Mouse (Mus musculus): ENCODE measurements at regions not wholly inside any gene's neighbourhood (a gene's known extent, or its start where the extent isn't known, plus 50 kb on each side); places are given as distances from the start of the nearest gene placed in this dataset.

DNA sequence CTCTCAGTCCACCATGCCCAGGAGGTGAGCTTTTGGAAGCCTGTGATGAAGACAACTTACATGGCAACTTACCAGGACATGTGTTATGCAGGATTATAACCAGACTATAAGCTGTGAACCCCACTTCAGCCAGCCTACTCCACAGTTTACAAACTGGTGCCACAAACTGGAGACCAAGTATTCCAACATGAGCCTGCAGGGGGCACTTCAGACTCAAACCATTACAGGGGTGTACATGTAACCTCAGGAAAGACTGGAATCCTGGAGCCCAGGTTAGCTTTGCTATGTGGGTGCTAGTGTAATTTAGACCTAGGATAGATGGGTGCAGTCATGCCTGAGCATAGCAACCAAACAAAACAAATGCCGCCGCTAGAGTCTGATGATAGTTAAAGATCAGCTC, 124.0 kb upstream of the Lyplal1 start:
- in situ Hi-C loops (cut with MboI, MseI): no loop called here

- in situ Hi-C loops (cut with MboI, MseI): no loop called here
Observed at GRCm38 (mm10) chr1:186237556-186237955, 120.4 kb upstream of the Lyplal1 start.

- in situ Hi-C loops (cut with MboI, MseI): no loop called here
Observed at GRCm38 (mm10) chr1:186236267-186237020, 119.3 kb upstream of the Lyplal1 start.

GRCm38 (mm10) chr1:186234536-186234935, 117.4 kb upstream of the Lyplal1 start:
- in situ Hi-C loops (cut with MboI, MseI): no loop called here

DNA sequence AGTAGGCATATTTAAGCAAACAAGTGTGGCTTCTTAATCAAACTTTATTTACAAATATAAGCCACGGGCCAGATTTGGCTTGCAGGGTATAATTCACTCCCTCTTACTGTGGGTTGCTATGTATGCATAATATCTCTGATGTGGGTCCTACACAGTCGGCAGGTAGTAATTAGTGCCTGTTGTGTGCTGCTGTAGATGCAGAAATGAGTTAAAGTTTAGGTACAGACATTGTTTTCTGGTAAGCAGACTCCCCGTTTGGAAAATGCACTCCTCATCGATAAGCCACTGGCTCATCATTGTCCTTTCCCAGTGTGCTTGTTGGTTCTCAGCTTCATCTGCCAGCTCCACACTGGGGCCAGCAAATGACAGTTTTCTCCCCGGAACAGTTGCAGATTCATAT, 113.4 kb upstream of the Lyplal1 start:
- in situ Hi-C loops (cut with MboI, MseI): no loop called here

DNA sequence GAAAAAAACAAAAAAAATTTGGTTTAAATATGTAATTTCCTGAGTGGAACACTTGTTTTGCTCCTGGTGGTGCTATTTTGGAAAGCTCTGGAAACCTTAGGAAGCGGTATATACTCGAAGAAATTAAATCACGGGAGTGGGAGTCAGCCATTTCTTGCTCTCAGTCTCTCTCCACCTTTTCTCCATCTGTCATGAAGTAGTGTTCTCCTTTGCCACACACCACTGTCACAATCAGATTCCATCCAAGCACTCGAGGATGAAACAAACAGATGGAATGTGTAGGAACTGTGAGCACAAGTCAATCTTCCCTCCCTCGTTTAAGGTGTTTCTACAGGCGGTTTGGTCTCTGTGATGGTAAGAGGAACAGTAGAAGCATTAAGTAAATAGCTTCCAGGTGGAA, 112.7 kb upstream of the Lyplal1 start:
- in situ Hi-C loops (cut with MboI, MseI): no loop called here

- in situ Hi-C loops (cut with MboI, MseI): no loop called here
Observed at GRCm38 (mm10) chr1:186228396-186228795, 111.3 kb upstream of the Lyplal1 start.

GRCm38 (mm10) chr1:186224231-186224630, 107.1 kb upstream of the Lyplal1 start:
- in situ Hi-C loops (cut with MboI, MseI): no loop called here

- in situ Hi-C loops (cut with MboI, MseI): no loop called here
Observed at GRCm38 (mm10) chr1:186223417-186223816, 106.3 kb upstream of the Lyplal1 start.

- in situ Hi-C loops (cut with MboI, MseI): no loop called here
Observed at GRCm38 (mm10) chr1:186218995-186219394, 101.9 kb upstream of the Lyplal1 start.

- in situ Hi-C loops (cut with MboI, MseI): no loop called here
Observed at GRCm38 (mm10) chr1:186217198-186217597, 100.1 kb upstream of the Lyplal1 start.

DNA sequence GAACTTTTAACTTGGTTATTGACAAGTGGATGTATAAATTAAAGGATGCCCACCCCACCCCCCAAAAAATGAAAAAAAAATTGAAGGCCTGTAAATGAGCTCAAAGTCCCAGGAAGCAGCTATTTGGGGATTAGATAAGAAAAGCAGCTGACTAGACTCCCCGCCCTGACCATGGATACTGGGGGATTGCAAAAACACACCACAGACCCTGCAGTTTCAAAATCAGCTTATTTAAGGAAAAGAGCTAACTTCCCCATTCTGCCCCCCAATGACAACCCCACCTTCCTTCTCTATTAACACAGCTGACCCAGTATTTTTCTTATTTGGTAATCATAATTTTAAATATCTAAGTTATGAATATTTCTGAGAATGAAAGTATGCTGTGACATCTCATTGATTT, 87.0 kb upstream of the Lyplal1 start:
- in situ Hi-C loops (cut with MboI, MseI): no loop called here

DNA sequence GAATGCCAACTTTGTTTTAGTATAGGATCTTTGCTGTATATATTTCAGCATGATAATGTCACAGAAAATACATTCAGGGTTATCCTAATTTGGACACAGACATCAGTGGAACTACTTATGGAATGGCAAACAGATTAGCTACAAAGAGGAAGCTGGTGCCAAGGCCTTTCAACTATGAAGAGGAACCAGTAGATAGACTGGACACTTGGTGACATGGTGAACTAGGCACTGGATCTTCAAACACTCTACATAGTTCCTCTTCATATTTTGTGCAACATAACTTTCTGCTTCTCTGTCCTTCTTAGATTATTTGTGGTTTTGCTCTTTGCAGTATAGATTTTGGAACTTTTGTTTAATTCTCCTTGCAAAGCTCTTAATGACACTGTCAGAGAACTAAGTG, 85.4 kb upstream of the Lyplal1 start:
- in situ Hi-C loops (cut with MboI, MseI): no loop called here

GRCm38 (mm10) chr1:186198391-186198790, 81.3 kb upstream of the Lyplal1 start:
- in situ Hi-C loops (cut with MboI, MseI): no loop called here

- in situ Hi-C loops (cut with MboI, MseI): no loop called here
Observed at GRCm38 (mm10) chr1:186197057-186197456, 79.9 kb upstream of the Lyplal1 start.

GRCm38 (mm10) chr1:186189390-186189789, 72.3 kb upstream of the Lyplal1 start:
- in situ Hi-C loops (cut with MboI, MseI): no loop called here

GRCm38 (mm10) chr1:186187372-186187771, 70.3 kb upstream of the Lyplal1 start:
- in situ Hi-C loops (cut with MboI, MseI): no loop called here

DNA sequence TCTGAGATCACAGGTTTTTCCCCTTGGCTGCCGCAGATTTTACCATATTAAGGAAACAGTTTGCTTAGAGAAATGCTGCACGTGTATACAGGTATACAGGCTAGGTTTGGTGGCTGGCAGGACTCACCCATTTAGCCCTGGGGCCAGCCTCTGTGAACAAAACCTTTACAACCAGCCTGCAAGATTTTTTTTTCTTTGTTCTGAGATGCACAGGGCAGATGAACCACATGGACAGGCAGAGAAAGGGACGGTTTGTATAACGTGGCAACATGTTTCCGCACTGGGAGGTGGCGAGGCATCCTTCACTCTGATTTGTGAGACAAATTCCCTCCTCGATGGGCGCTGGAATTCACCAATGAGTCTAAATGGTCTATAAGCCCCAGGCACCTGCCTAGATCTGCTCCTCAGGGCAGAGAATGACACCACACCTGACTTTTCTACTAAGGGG, 66.1 kb upstream of the Lyplal1 start:
- in situ Hi-C loops (cut with MboI, MseI): no loop called here

DNA sequence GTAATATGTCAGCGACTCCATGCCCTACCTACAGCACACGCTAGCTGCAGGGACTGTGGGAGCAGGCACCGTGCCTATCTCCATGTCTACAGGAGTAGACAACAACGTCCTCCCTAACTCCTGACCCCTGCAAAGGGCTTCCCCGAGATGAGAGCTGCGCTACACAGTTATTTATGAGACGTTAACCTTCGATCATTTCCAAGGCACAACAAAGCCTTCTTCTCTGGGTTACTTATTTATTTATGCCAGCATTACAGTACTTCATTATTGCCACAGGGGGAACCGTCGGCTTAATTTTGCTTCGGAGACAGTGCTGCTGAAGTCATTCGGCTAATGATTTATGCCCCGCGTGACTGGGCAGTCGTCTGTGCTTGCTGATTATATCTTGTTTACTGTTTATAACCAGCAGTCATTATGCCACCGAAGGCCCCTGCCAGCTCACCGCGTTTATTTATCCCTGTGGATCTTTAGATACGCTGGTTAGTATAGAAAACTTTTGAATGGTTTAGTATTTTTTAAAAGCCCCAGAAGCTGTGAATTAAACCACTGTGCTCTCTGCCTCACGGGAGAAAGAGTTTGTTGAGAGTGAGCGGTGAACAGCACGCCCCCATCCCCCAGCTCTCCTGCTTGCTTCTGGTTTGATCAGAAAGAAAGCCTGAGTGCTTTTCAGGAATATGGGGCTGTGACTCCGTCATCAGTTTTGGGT, 65.5 kb upstream of the Lyplal1 start:
- in situ Hi-C loops (cut with MboI, MseI): no loop called here

- in situ Hi-C loops (cut with MboI, MseI): loop anchor here (10.0 kb wide), 1 partner anchor 428 kb away; no protein-coding TSS in a partner anchor
Observed at GRCm38 (mm10) chr1:186177019-186177418, 59.9 kb upstream of the Lyplal1 start.

DNA sequence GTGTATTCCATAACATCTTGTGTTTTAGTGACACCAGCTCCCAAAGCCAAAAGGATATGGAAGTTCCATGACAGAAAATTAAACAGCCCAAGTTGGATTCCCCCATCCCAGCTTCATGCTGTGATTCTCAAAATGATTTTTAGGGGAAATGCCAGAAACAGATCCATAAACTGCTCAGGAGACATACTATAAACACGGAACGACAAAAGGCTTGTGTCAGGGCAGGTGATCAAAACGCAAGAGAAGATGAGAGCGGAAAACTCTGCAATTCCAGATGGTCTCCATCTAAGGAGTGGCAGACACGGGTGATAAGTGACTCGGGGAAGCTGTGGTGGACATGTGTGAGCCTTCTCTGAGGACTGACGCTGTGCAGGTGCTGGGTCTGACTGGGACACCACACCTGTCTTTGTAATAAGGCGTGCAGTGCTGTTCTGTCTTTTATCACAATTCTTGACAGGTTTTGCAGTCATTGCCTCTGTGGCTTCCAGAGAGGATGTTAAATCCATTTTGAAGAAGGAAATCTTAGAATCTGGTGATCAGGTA, 56.4 kb upstream of the Lyplal1 start:
- in situ Hi-C loops (cut with MboI, MseI): loop anchor here (10.0 kb wide), 1 partner anchor 431 kb away; no protein-coding TSS in a partner anchor

DNA sequence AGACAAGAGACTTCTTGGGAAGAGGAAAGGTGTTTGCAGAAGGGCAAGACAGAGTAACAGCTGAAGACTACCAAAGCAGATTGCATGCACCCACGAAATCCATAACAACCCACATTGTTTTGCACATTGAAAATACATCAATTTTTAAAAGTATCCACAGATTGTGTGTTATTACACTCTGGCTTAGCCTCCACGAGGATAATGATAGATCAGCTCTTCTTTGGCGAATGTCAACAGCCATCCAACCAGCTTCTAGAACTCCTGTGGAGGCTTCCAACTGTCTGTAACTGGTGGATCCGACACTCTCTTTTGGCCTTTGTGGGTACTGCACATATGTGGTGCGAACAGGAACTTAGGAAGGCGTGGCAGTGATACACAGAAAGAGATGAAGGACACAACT, 54.6 kb upstream of the Lyplal1 start:
- in situ Hi-C loops (cut with MboI, MseI): loop anchor here (10.0 kb wide), 1 partner anchor 433 kb away; no protein-coding TSS in a partner anchor
